Mouse (Mus musculus): Measurements from ENCODE around the gene Cldn9. TPM values are rescaled to one million over a fixed set of nuclear protein-coding genes. Genes with fewer than 3 reads are reported as not detected.

Gene Cldn9
- polyA plus RNA-seq, 1 experiment from 2014 or later: 1.3 TPM

DNA sequence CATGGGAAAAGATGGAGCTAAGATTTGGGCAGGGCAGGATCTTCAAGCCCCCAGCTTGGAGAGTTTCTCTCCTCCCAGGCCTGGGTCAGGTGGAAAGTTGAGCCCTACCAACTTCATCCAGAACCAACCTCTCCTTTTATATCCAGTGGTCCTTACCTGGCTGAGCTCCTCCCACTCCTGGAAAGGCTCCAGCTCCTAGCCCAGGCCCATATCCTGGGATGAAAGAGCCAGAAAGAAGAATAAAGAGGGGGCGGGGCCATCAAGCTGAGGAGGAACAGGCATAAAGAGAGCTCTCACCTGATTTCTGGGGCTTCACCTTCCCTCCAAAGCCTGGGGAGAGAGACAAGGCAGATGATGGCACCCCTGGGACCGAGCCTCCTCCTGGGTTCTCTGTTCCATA is 33.2 kb upstream of the Cldn9 start:
- ATAC-seq (ENCODE audit: insufficient read depth, low FRiP score): no peak
- no peak overlapping the region for H3K9ac ChIP-seq (ENCODE audit: low read length)
- no peak overlapping the region for H3K4me2 ChIP-seq (ENCODE audit: low read depth, low read length)
- H3K9me3 ChIP-seq (replicated peaks; ENCODE audit: control insufficient read depth, low read length): no peaks in the 10 kb centered on the region
- no peak overlapping the region for H3K4me3 ChIP-seq (replicated peaks; ENCODE audit: low read length)
- H3K27ac ChIP-seq (ENCODE audit: low read length): no peak overlapping the region
- no peaks in the 10 kb centered on the region for H3K27me3 ChIP-seq (ENCODE audit: control insufficient read depth, insufficient read depth, low read length)
- WGBS: 64% methylated on average over 2 of the region's 2 CpGs
- no peaks in the 10 kb centered on the region for H3K36me3 ChIP-seq (ENCODE audit: control insufficient read depth, insufficient read depth, low read length)
- no peaks in the 10 kb centered on the region for H3K4me1 ChIP-seq (ENCODE audit: control insufficient read depth, insufficient read depth, low read length)

GRCm38 (mm10) chr17:23706212-23706611 is 22.4 kb upstream of the Cldn9 start:
- 4% methylated on average over 3 of the region's 3 CpGs for WGBS
- no peaks in the 10 kb centered on the region for H3K4me1 ChIP-seq (ENCODE audit: control insufficient read depth, insufficient read depth, low read length)
- peaks cover under 1% of the 10 kb centered on the region; the same call in 1 of the 2 replicates for H3K27me3 ChIP-seq (ENCODE audit: control insufficient read depth, insufficient read depth, low read length)
- H3K36me3 ChIP-seq (ENCODE audit: control insufficient read depth, insufficient read depth, low read length): no peaks in the 10 kb centered on the region
- peak; percentile 49; the same call in 1 of the 2 replicates for ATAC-seq (ENCODE audit: insufficient read depth, low FRiP score)
- H3K4me2 ChIP-seq (ENCODE audit: low read depth, low read length): no peak overlapping the region
- H3K9me3 ChIP-seq (replicated peaks; ENCODE audit: control insufficient read depth, low read length): no peaks in the 10 kb centered on the region
- H3K4me3 ChIP-seq (replicated peaks; ENCODE audit: low read length): no peak overlapping the region
- H3K9ac ChIP-seq (ENCODE audit: low read length): no peak overlapping the region; the same call in 1 of the 2 replicates
- H3K27ac ChIP-seq (ENCODE audit: low read length): no peak overlapping the region

- ATAC-seq (ENCODE audit: insufficient read depth, low FRiP score): no peak
- WGBS: 70% methylated on average over 7 of the region's 7 CpGs
- H3K36me3 ChIP-seq (ENCODE audit: control insufficient read depth, insufficient read depth, low read length): no peaks in the 10 kb centered on the region
- no peak overlapping the region for H3K9ac ChIP-seq (ENCODE audit: low read length)
- H3K27me3 ChIP-seq (ENCODE audit: control insufficient read depth, insufficient read depth, low read length): peaks cover 6% of the 10 kb centered on the region; the same call in 1 of the 2 replicates
- H3K27ac ChIP-seq (ENCODE audit: low read length): no peak overlapping the region
- H3K4me2 ChIP-seq (ENCODE audit: low read depth, low read length): no peak overlapping the region
- H3K9me3 ChIP-seq (replicated peaks; ENCODE audit: control insufficient read depth, low read length): no peaks in the 10 kb centered on the region
- no peak overlapping the region for H3K4me3 ChIP-seq (replicated peaks; ENCODE audit: low read length)
- no peaks in the 10 kb centered on the region for H3K4me1 ChIP-seq (ENCODE audit: control insufficient read depth, insufficient read depth, low read length)
These were observed 21.8 kb upstream of the Cldn9 start for GRCm38 (mm10) chr17:23705525-23706104.

GRCm38 (mm10) chr17:23704741-23705140 is 20.9 kb upstream of the Cldn9 start:
- Histone ChIP-seq H3K36me3 (ENCODE audit: control insufficient read depth, insufficient read depth, low read length) (no peaks in the 10 kb centered on the region), H3K4me3 (replicated peaks; ENCODE audit: low read length) (no peak overlapping the region), H3K27me3 (ENCODE audit: control insufficient read depth, insufficient read depth, low read length) (peaks cover 7% of the 10 kb centered on the region; the same call in 1 of the 2 replicates), H3K9ac (ENCODE audit: low read length) (no peak overlapping the region), H3K9me3 (replicated peaks; ENCODE audit: control insufficient read depth, low read length) (no peaks in the 10 kb centered on the region), H3K4me1 (ENCODE audit: control insufficient read depth, insufficient read depth, low read length) (0 out of 2 replicates have a peak, but pooled peaks cover 3% of the 10 kb centered on the region), H3K4me2 (ENCODE audit: low read depth, low read length) (no peak overlapping the region), H3K27ac (ENCODE audit: low read length) (no peak overlapping the region)
- ATAC-seq (ENCODE audit: insufficient read depth, low FRiP score): no peak
- 45% methylated on average over 7 of the region's 7 CpGs for WGBS

- H3K4me2 ChIP-seq (ENCODE audit: low read depth, low read length): no peak overlapping the region
- no peak overlapping the region for H3K4me3 ChIP-seq (replicated peaks; ENCODE audit: low read length)
- whole genome bisulfite sequencing: 81% methylated on average over 9 of the region's 9 CpGs
- H3K9ac ChIP-seq (ENCODE audit: low read length): no peak overlapping the region
- peaks cover 10% of the 10 kb centered on the region; the same call in 1 of the 2 replicates for H3K27me3 ChIP-seq (ENCODE audit: control insufficient read depth, insufficient read depth, low read length)
- no peak overlapping the region for H3K27ac ChIP-seq (ENCODE audit: low read length)
- H3K9me3 ChIP-seq (replicated peaks; ENCODE audit: control insufficient read depth, low read length): no peaks in the 10 kb centered on the region
- no peaks in the 10 kb centered on the region for H3K36me3 ChIP-seq (ENCODE audit: control insufficient read depth, insufficient read depth, low read length)
- ATAC-seq (ENCODE audit: insufficient read depth, low FRiP score): no peak
- peaks cover 5% of the 10 kb centered on the region; the same call in 1 of the 2 replicates for H3K4me1 ChIP-seq (ENCODE audit: control insufficient read depth, insufficient read depth, low read length)
These were observed 19.5 kb upstream of the Cldn9 start for GRCm38 (mm10) chr17:23703301-23703700.

DNA sequence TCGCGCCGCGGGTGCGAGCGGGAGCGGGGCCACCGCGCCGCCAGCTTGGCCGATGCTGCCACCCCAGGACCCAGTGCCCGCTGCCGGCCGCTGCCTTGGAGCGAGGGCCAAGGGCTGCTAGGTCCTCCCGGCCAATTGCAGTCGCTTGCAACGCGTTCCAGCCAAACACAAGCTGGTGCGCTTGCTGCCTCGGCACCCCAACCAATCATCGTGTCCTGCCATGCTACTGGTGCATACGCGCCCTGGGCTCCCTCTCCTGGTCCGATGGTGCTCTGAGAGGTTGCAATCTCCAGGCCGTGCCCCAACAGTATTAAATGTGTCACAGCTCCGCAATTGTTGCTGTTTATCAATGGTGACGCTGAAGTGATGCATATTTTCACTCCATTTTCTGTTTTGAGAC is 16.3 kb upstream of the Cldn9 start:
- Histone ChIP-seq H3K36me3 (ENCODE audit: control insufficient read depth, insufficient read depth, low read length) (no peaks in the 10 kb centered on the region), H3K27me3 (ENCODE audit: control insufficient read depth, insufficient read depth, low read length) (peaks cover 10% of the 10 kb centered on the region; the same call in 1 of the 2 replicates), H3K27ac (ENCODE audit: low read length) (no peak overlapping the region), H3K4me1 (ENCODE audit: control insufficient read depth, insufficient read depth, low read length) (peaks cover 5% of the 10 kb centered on the region; the same call in 1 of the 2 replicates), H3K4me3 (replicated peaks; ENCODE audit: low read length) (peak overlapping the region; percentile 69), H3K9me3 (replicated peaks; ENCODE audit: control insufficient read depth, low read length) (no peaks in the 10 kb centered on the region), H3K4me2 (ENCODE audit: low read depth, low read length) (peak overlapping the region; percentile 100), H3K9ac (ENCODE audit: low read length) (peak overlapping the region; percentile 68)
- ATAC-seq (ENCODE audit: insufficient read depth, low FRiP score): peak; percentile 95
- under 1% methylated on average over 28 of the region's 28 CpGs for WGBS

DNA sequence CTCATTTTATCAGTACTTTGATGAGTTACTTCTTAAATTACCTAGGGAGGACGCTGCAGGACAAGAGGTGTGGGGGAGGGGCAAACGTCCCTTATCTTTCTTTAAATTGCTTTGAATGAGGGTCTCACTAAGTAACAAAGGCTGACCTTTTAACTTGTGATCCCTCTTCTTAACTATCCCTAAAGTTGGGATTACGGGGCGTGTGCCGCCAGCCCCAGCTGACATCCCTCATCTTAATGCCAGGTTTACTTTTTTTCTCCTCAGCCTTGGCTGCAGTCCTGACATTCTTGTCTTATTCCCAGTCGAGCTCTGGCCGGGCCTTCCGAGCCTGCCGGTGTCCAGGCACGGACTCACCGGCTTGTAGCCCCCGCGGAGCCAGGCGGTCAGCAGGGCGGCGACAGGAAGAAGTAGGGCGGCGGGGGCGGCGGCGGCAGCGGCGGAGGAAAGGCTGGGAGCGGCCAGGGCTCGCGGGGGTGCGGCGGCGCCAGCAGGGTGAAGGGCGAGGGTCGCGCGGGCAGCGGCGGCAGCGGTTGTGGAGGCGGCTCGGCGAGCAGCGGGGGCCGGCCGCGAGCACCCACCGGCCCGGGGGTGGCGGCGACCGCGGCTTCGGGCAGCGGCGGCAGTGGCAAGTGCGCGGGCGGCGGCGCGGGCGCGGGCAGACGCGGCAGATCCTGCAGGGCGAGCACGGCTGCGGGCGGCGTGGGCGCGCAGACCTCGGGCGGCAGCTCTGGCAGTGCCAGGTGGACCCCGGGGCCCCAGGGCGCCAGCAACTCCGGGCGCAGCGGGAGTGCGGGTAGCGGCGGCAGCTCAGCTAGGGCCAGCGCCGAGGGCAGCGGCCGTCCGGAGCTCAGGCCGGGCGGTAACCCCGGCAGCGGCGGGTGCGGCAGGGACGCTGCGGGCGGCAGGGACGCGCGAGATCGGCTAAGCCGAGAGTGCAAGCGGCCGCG is 15.6 kb upstream of the Cldn9 start:
- H3K4me3 ChIP-seq (replicated peaks; ENCODE audit: low read length): peak overlapping the region; percentile 69
- WGBS: under 1% methylated on average over 99 of the region's 101 CpGs
- ATAC-seq (ENCODE audit: insufficient read depth, low FRiP score): peak; percentile 45; the same call in 1 of the 2 replicates
- no peaks in the 10 kb centered on the region for H3K36me3 ChIP-seq (ENCODE audit: control insufficient read depth, insufficient read depth, low read length)
- H3K9ac ChIP-seq (ENCODE audit: low read length): peak overlapping the region; percentile 68
- peak overlapping the region; percentile 100 for H3K4me2 ChIP-seq (ENCODE audit: low read depth, low read length)
- no peaks in the 10 kb centered on the region for H3K9me3 ChIP-seq (replicated peaks; ENCODE audit: control insufficient read depth, low read length)
- H3K27ac ChIP-seq (ENCODE audit: low read length): no peak overlapping the region
- H3K27me3 ChIP-seq (ENCODE audit: control insufficient read depth, insufficient read depth, low read length): peaks cover 10% of the 10 kb centered on the region; the same call in 1 of the 2 replicates
- peaks cover 5% of the 10 kb centered on the region; the same call in 1 of the 2 replicates for H3K4me1 ChIP-seq (ENCODE audit: control insufficient read depth, insufficient read depth, low read length)

GRCm38 (mm10) chr17:23695801-23696200 is 12.0 kb upstream of the Cldn9 start:
- 23% methylated on average over 3 of the region's 3 CpGs for WGBS
- no peak overlapping the region for H3K27ac ChIP-seq (ENCODE audit: low read length)
- no peak for ATAC-seq (ENCODE audit: insufficient read depth, low FRiP score)

GRCm38 (mm10) chr17:23694491-23694890 is 10.7 kb upstream of the Cldn9 start:
- H3K9ac ChIP-seq (ENCODE audit: low read length): no peak overlapping the region
- no peak for ATAC-seq (ENCODE audit: insufficient read depth, low FRiP score)
- peaks cover 3% of the 10 kb centered on the region; the same call in 1 of the 2 replicates for H3K4me1 ChIP-seq (ENCODE audit: control insufficient read depth, insufficient read depth, low read length)

More at GRCm38 (mm10) chr17:23695801-23696200, 12.0 kb upstream of the Cldn9 start:
- Histone ChIP-seq H3K9ac (ENCODE audit: low read length) (no peak overlapping the region), H3K36me3 (ENCODE audit: control insufficient read depth, insufficient read depth, low read length) (no peaks in the 10 kb centered on the region), H3K27me3 (ENCODE audit: control insufficient read depth, insufficient read depth, low read length) (peaks cover 5% of the 10 kb centered on the region; the same call in 1 of the 2 replicates), H3K4me2 (ENCODE audit: low read depth, low read length) (no peak overlapping the region), H3K4me3 (replicated peaks; ENCODE audit: low read length) (no peak overlapping the region), H3K4me1 (ENCODE audit: control insufficient read depth, insufficient read depth, low read length) (peaks cover 5% of the 10 kb centered on the region; the same call in 1 of the 2 replicates), H3K9me3 (replicated peaks; ENCODE audit: control insufficient read depth, low read length) (no peaks in the 10 kb centered on the region)

More at GRCm38 (mm10) chr17:23694491-23694890, 10.7 kb upstream of the Cldn9 start:
- no peaks in the 10 kb centered on the region for H3K9me3 ChIP-seq (replicated peaks; ENCODE audit: control insufficient read depth, low read length)
- H3K4me3 ChIP-seq (replicated peaks; ENCODE audit: low read length): no peak overlapping the region
- no peak overlapping the region for H3K4me2 ChIP-seq (ENCODE audit: low read depth, low read length)
- no peak overlapping the region for H3K27ac ChIP-seq (ENCODE audit: low read length)
- H3K27me3 ChIP-seq (ENCODE audit: control insufficient read depth, insufficient read depth, low read length): 0 out of 2 replicates have a peak, but pooled peaks cover 2% of the 10 kb centered on the region
- no peaks in the 10 kb centered on the region for H3K36me3 ChIP-seq (ENCODE audit: control insufficient read depth, insufficient read depth, low read length)
- WGBS: 73% methylated on average over 1 of the region's 1 CpGs
